Mouse (Mus musculus) macrophage (primary cell): ENCODE data around the gene Znhit6. TPM values are rescaled to one million over a fixed set of nuclear protein-coding genes. Genes with fewer than 3 reads are reported as not detected.

Experiments used
- H3K27ac ChIP-seq: fragments of 350-480 bp; formaldehyde crosslinking; 2 replicates; pipeline ENCODE4 v1.9.0; 2021
- H3K36me3 ChIP-seq: fragments of 350-480 bp; formaldehyde crosslinking; 2 replicates; pipeline ENCODE4 v1.9.0; 2021; ENCODE audit errors: inconsistent target
- H3K4me3 ChIP-seq: fragments of 350-480 bp; formaldehyde crosslinking; 2 replicates; pipeline ENCODE4 v1.9.0; 2021; ENCODE audit errors: inconsistent target
- H3K79me2 ChIP-seq: fragments of 350-480 bp; formaldehyde crosslinking; 2 replicates; pipeline ENCODE4 v1.9.0; 2021; ENCODE audit errors: inconsistent target
- WGBS: methylation state at CpG from one replicate; pipeline ENCODE4 v1.1.7; 2026; ENCODE audit warnings: inconsistent platforms; ENCODE audit not compliant: missing documents; 5-methylcytosine and 5-hydroxymethylcytosine counted together
- polyA plus RNA-seq: library from polyadenylated mRNA; stranded (reverse); fragments of 250-400 nt; gene quantifications from 3 replicates; pipeline ENCODE4 v1.2.4, GENCODE M21; 2018; ENCODE audit warnings: inconsistent platforms

Gene Znhit6
- polyA plus RNA-seq, 1 experiment from 2014 or later, result 10.3 TPM

DNA sequence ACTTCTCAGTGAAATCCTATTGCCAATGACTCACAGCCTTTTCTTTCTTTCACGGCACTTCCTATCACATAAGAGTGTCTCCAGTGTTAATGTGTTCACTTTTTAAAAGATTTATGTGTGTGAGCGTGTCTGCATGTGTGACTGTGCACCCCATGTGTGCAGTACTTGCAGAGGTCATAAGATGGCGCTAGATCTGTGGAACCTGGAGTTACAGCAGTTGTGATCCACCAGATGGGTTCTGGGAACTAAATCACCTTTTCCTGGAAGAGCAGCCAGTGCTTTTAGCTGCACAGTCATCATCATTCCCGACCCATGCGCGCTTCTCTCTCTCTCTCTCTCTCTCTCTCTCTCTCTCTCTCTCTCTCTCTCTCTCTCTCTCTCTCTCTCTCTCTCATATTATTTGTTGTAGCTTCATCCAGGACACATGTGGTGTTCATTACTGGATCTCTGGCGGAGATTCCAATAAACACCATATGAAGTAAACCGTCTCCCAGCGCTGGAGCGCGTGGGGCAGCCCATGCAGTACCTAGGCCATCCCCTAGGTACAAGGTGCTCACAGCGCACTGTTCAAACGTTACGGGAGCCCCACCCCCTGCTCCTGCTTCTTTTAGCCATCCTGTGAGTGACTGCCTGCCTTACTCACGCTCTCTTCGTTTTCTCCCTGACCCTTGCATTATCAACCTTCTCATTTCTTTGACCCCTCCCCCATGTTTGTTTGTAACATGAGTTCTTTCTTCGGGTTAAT lies 43.8 kb downstream of the Znhit6 start:
- Histone ChIP-seq H3K79me2 (no peaks in the 10 kb centered on the region), H3K36me3 (no peaks in the 10 kb centered on the region), H3K4me3 (no peak overlapping the region), H3K27ac (no peak overlapping the region)
- 93% methylated on average over 15 of the region's 17 CpGs for WGBS

DNA sequence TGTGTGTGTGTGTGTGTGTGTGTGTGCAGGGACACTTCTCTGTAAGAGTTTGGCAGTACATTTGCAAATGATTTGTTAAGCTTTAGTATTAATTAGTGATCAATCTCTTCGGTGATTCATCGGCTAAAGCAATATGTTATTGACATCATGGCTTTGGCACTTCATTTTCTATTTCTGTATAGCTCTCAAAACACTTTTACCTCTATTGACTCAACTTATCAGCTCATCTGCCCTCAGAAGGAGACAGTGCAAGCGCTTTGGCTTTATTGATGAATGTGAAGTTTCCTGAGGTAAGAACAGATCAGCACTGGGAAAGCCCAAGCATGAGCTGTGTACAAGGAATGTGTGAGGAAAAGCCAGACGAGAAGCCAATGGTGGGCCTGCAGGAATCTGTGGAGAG lies 45.2 kb downstream of the Znhit6 start:
- Histone ChIP-seq H3K4me3 (no peak overlapping the region), H3K27ac (no peak overlapping the region), H3K79me2 (no peaks in the 10 kb centered on the region), H3K36me3 (no peaks in the 10 kb centered on the region)
- WGBS, result 90% methylated on average over 4 of the region's 4 CpGs

DNA sequence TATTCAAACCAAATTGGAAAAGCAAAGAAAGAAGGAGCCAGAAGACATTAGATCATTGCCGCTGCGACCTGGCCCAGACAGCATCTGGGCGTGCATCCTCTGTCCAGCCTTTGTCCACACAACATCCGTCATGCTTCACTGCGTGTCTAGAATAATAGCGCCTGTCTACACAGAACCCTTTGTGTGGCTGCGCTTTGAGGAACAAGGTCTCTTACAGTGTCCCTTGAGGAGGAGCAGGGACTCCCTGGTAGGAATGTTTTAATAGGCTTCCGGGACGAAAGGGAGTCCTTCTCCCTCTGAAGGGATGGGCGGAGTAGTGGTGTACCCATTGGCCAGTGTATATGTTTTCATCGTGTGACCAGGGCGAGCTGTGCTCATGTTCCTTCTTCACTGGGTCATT lies 47.0 kb downstream of the Znhit6 start:
- H3K36me3 ChIP-seq, result no peaks in the 10 kb centered on the region
- H3K79me2 ChIP-seq, result no peaks in the 10 kb centered on the region
- H3K27ac ChIP-seq, result no peak overlapping the region
- 94% methylated on average over 12 of the region's 12 CpGs for WGBS
- no peak overlapping the region for H3K4me3 ChIP-seq

DNA sequence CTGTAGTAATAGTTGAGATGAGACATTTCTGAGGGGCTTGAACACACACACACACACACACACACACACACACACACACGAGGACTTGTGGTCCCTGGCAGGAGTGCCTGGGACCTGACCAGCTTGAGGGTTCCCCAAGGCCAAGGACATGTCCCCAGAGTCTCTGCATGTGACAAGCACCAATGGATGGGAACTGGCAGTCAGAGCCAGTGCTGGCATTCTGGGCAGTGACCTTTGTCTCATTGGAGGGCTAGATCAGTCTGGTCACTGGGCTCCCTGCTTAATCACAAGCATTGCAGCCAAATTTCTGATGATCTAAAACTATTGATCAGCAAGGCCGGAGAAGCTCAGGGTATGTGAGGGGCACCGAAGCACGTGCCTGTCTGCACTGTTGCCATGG lies 48.8 kb downstream of the Znhit6 start:
- WGBS, result 94% methylated on average over 3 of the region's 4 CpGs
- no peaks in the 10 kb centered on the region for H3K36me3 ChIP-seq

DNA sequence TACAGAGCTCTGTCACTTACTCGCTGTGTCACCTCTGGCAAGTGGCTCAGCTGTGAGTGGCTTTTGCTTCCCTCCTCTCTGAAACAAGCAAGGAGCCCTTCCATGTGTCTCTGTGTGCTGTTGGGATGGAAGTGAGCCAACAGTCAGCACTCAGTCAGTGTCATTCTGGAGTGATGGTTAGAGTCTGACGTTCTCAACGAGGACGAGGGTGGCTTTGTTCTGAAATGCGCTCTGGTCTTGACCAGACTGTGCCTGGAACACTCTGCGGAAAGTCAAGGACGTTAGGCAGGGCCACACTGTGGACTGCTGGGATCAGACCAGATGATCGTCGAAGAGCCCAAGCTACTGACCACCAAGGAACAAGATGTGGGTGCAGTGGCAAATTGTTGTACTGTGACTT lies 49.5 kb downstream of the Znhit6 start:
- H3K79me2 ChIP-seq, result no peaks in the 10 kb centered on the region
- H3K27ac ChIP-seq, result no peak overlapping the region
- WGBS, result 89% methylated on average over 9 of the region's 9 CpGs
- no peaks in the 10 kb centered on the region for H3K36me3 ChIP-seq
- no peak overlapping the region for H3K4me3 ChIP-seq

More for the DNA sequence above, 48.8 kb downstream of the Znhit6 start:
- Histone ChIP-seq H3K4me3 (no peak overlapping the region), H3K79me2 (no peaks in the 10 kb centered on the region), H3K27ac (no peak overlapping the region)

DNA sequence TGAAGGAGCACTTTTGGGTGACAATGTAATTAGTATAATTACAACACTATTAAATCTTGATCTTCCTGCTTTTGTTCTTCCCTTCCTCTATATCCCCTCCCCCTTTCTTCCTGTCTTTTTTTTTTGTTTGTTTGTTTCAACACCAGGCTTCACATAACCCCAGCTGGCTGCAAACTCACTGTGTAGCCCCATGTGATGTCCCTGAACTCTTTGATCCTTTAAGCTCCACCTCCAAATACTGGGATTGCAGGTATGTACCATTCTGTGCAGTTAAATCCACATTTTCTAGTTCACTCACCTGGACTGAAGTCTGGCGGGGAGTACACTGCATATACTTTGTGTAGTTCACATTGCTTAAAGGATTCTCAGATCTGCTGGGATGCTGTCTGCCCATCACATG lies 50.1 kb downstream of the Znhit6 start:
- no peak overlapping the region for H3K27ac ChIP-seq

DNA sequence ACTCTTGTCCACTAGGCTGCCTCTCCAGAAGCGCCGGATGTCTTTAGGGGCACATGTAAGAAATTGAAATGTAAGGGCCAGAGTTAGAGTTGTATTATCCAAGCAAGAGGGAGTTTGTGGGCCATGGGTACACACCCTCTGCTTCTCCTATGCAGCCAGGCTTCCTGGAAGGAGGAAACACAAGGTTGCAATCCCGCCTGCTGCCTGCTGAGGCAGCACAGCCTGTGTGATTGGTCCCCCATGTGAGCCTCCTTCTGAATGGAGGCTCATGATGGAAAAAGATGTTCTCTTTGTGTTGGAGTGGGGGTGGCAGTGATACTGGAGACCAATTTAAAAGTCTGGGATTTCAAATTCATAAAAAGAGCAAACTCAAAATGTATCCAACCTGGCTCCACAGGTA lies 51.8 kb downstream of the Znhit6 start:
- WGBS, result 78% methylated on average over 3 of the region's 3 CpGs
- H3K27ac ChIP-seq, result no peak overlapping the region
- no peaks in the 10 kb centered on the region for H3K79me2 ChIP-seq
- no peak overlapping the region for H3K4me3 ChIP-seq
- no peaks in the 10 kb centered on the region for H3K36me3 ChIP-seq

More for the DNA sequence above, 50.1 kb downstream of the Znhit6 start:
- Histone ChIP-seq H3K4me3 (no peak overlapping the region), H3K36me3 (no peaks in the 10 kb centered on the region), H3K79me2 (no peaks in the 10 kb centered on the region)
- 100% methylated on average over 1 of the region's 1 CpGs for WGBS

DNA sequence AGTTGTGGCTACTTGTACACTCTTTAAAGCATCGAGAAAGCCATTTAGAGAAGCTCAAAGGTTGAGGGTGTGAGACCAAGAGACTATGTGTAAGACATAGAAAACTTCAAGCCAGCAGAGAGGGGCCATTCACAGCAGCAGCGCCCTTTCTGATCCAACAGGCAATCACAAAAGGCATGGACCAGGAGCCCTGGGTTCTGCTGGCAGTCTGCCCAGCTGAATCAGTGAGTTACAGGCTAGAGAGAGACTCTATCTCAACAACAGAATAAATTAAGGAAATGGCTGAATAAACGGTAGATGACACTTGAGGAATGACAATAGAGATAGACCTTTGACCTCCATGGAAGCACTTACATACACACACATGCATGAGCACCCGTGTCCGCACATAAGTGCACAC lies 52.6 kb downstream of the Znhit6 start:
- Histone ChIP-seq H3K36me3 (no peaks in the 10 kb centered on the region), H3K4me3 (no peak overlapping the region), H3K79me2 (no peaks in the 10 kb centered on the region), H3K27ac (no peak overlapping the region)
- 92% methylated on average over 5 of the region's 5 CpGs for WGBS

DNA sequence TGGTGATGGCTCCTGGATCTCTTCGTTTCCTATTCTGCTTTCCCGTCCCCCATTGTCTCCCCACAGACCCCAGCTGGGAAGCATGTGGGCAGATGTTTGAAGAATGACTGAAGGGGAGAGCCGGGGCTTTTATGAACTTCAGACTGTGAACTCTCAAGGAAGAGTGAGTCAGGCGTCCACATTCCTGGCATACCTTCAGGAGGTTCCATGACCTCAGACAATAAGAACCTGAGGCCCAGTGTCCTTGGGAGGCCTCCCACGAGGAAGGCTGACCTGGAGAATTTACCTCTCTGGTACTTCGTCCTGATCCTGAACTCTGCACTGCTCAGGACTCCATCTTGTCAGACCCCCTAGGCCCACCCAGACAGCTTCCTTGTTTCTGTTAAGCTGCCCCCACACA lies 56.9 kb downstream of the Znhit6 start:
- WGBS, result 87% methylated on average over 6 of the region's 6 CpGs
- Histone ChIP-seq H3K4me3 (no peak overlapping the region), H3K27ac (no peak overlapping the region)

DNA sequence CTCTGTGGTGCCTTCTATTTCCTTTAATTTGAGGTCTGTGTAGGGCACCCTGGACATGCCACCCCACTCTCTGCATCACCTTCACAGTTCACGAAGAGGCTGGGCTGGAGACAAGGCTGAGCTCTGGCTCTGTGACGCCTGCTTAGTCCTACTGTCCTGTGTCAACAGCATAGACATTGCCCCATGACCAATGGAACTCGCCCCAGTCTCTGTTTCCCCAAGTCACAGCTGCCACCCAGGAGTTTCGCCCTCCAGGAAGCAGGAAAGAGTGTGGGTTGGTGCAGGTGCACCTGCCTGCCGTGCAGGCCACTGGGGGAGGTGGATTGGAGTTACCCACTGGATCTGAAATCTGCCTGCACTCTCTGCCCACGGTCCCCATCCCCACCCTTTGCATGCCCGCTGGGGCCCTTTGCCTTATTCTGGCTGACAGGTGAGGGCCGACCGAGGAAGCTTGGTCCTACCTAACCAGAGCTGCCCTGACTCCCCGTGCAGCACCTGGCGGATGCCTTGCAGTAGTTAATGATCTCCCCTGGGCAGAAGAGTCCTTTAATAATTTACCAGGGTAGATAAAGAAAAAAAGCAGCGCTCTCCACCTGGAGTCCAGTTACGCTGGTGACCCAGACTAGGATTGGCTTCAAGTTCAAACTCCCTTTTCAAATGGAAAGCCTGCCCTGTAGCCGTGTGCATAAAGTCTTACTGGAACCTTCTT lies 58.2 kb downstream of the Znhit6 start:
- H3K36me3 ChIP-seq, result no peaks in the 10 kb centered on the region
- no peaks in the 10 kb centered on the region for H3K79me2 ChIP-seq
- H3K4me3 ChIP-seq, result no peak overlapping the region
- 80% methylated on average over 14 of the region's 14 CpGs for WGBS
- no peak overlapping the region for H3K27ac ChIP-seq

More for the DNA sequence above, 56.9 kb downstream of the Znhit6 start:
- Histone ChIP-seq H3K36me3 (no peaks in the 10 kb centered on the region), H3K79me2 (no peaks in the 10 kb centered on the region)

DNA sequence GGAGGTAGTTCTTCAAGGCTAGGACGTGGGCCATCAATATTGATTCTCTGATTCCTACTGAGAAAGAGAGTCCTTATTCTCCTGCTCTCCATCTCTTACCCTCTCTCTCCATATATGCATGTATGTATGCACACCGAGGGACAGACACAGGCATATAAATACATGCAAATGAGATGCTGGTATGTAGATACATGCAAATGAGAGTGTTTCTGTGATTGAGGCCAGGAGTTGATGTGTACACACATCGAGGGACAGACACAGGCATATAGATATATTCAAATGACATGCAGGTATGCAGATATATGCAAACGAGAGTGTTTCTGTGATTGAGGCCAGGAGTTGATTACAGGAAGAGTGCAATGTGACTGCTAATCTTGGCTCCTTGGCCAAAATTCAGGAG lies 64.2 kb downstream of the Znhit6 start:
- Histone ChIP-seq H3K36me3 (no peaks in the 10 kb centered on the region), H3K4me3 (no peak overlapping the region), H3K27ac (no peak overlapping the region), H3K79me2 (no peaks in the 10 kb centered on the region)
- 90% methylated on average over 4 of the region's 4 CpGs for WGBS

DNA sequence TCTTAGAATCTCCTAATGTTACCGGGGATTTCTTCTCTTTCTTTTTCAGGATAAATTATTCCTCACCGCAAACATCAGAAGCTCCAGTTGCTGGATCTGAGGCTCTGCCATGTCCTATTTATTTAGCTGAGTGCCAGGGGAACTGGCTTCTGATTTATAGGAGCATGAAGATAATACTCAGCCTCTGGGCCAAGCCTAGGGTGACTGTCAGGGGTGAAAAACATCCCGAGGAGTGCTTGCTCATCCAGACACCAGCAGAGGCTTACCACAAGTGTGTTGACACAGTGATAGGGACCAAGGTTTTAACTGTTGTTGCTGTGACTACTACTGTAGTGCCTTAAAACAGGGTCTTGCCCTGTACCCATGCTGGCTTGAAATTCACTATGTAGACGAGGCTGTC lies 64.6 kb downstream of the Znhit6 start:
- WGBS, result 96% methylated on average over 3 of the region's 4 CpGs
- H3K4me3 ChIP-seq, result no peak overlapping the region

DNA sequence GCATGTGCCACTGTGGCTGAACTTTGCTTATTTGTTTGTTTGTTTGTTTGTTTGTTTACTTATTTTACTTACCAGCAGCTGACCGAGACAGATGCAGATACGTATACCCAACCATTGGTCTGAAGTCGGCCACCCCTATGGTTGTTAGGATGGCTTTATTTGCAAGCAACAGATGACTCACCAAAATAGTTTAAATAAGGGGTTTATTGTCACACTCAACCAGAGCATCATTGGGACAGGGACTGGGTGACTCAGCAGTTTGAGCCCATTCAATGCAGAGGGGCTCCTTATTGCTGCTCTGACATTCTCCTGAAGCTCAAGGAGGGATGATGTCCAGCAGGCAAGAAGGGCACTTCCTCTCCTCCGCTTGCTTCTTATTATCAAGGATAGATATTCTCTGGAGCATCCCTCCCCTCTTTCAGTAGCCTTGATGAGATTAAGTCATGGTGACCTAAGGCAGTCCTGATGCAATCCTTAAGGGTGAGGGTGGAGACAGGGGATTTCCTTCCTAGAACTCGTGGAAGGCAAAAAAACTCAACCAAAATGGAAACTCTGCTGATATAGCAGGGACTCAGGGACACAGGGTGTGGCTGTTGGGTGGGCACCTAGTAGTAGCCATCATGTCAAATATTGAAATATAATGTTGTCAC lies 65.2 kb downstream of the Znhit6 start:
- H3K36me3 ChIP-seq, result no peaks in the 10 kb centered on the region

More for the DNA sequence above, 64.6 kb downstream of the Znhit6 start:
- Histone ChIP-seq H3K79me2 (no peaks in the 10 kb centered on the region), H3K27ac (no peak overlapping the region), H3K36me3 (no peaks in the 10 kb centered on the region)

DNA sequence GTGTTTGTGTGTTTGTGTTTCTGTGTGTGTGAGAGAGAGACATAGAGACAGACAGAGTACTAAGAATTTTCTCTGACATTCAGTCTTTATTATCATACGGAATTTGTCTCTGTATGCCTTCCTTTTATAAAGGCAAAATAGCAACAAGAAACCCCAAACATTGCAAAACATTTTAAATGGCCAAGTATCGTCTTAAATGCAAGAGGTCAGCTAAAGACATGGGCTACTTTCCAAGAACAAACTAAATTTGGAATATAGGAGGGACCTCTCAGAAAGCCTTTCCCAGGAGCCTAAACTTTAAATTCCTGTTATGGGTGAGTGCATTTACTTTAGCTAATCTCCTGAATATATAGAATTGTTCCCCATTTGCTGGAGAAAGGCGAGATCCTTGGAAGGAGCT lies 65.9 kb downstream of the Znhit6 start:
- H3K4me3 ChIP-seq, result no peak overlapping the region
- H3K79me2 ChIP-seq, result no peaks in the 10 kb centered on the region
- WGBS, result 91% methylated on average over 3 of the region's 3 CpGs
- H3K36me3 ChIP-seq, result no peaks in the 10 kb centered on the region
- no peak overlapping the region for H3K27ac ChIP-seq

More for the DNA sequence above, 65.2 kb downstream of the Znhit6 start:
- H3K27ac ChIP-seq, result no peak overlapping the region
- no peaks in the 10 kb centered on the region for H3K79me2 ChIP-seq
- no peak overlapping the region for H3K4me3 ChIP-seq
- 82% methylated on average over 5 of the region's 5 CpGs for whole genome bisulfite sequencing

DNA sequence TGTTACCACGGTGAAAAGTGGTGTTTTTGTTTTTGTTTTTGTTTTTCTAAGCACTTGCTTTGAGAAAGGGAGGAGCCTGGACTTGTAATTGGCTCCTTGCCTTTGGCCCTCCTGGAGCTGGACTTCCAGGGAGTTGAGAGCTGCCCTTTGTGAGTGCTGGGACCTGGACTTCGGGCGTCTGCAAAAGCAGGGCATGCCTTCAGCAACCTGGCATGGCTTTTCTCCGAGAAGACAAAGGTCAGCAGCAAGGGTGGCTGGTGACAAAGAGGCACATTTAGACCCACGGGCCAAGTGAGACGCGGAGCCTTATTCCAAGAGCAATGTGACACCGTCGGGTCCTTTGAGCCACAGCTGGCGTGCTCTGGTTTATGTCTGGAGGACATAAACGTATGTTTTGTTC lies 66.9 kb downstream of the Znhit6 start:
- Histone ChIP-seq H3K27ac (no peak overlapping the region), H3K79me2 (no peaks in the 10 kb centered on the region), H3K4me3 (no peak overlapping the region), H3K36me3 (no peaks in the 10 kb centered on the region)
- WGBS, result 79% methylated on average over 11 of the region's 11 CpGs
